11 mouse cellular contexts compared by ENCODE assay signal in genomic region chr12:73034901-73035895, GRCm38 (mm10). TPM values are rescaled to one million over a fixed set of nuclear protein-coding genes. Genes with fewer than 3 reads are reported as not detected.
DNase-seq lines count a peak whose midpoint lies in the region; ATAC-seq and TF ChIP-seq lines count a peak whose summit lies in the region.
"Had no signal": no experiment of that assay in that cellular context is flagged by ENCODE, and none has a peak within 500 bp of the region (broad histone marks: within the 10 kb centered on the region; RNA-seq: fewer than 3 reads in every experiment).

No protein-coding gene starts in this region.

- no peak for TF ChIP-seq CTCF in heart, postnatal 0 days (IDR thresholded peaks at IDR 0.05; ENCODE audit: low read depth)
- TF ChIP-seq CTCF in ES-Bruce4 (IDR thresholded peaks at IDR 0.05; ENCODE audit: low read depth, low read length), result no peak
- TF ChIP-seq CTCF in intestine, postnatal 0 days (IDR thresholded peaks at IDR 0.05; ENCODE audit: low read depth), result no peak

- no peaks in the 10 kb centered on the region for H3K4me1 ChIP-seq in heart, postnatal 0 days (ENCODE audit: control insufficient read depth, insufficient read depth)
- no peaks in the 10 kb centered on the region for H3K4me1 ChIP-seq in ES-Bruce4 (ENCODE audit: control insufficient read depth, insufficient read depth, low read length)
- peaks cover 45% of the 10 kb centered on the region; the same call in 1 of the 2 replicates for H3K4me1 ChIP-seq in embryonic facial prominence, embryonic 12.5 days
- H3K4me1 ChIP-seq in intestine, postnatal 0 days (replicated peaks; ENCODE audit: control insufficient read depth, insufficient read depth, low read length), result no peaks in the 10 kb centered on the region

- 17% methylated on average over 40 of the region's 43 CpGs for WGBS in heart, postnatal 0 days
- 1% methylated on average over 43 of the region's 43 CpGs for WGBS in embryonic facial prominence, embryonic 12.5 days
- 6% methylated on average over 38 of the region's 43 CpGs for WGBS in intestine, postnatal 0 days

- H3K27me3 ChIP-seq in heart, postnatal 0 days (ENCODE audit: control insufficient read depth, insufficient read depth, low read length), result peaks cover 83% of the 10 kb centered on the region
- H3K27me3 ChIP-seq in ES-Bruce4 (ENCODE audit: control insufficient read depth, insufficient read depth, low read length, poor library complexity, severe bottlenecking), result peaks cover 6% of the 10 kb centered on the region; the same call in 1 of the 2 replicates
- H3K27me3 ChIP-seq in embryonic facial prominence, embryonic 12.5 days, result peaks cover 6% of the 10 kb centered on the region; the same call in 1 of the 2 replicates
- H3K27me3 ChIP-seq in intestine, postnatal 0 days (replicated peaks; ENCODE audit: control insufficient read depth, insufficient read depth, low read length), result peaks cover 84% of the 10 kb centered on the region

- H3K36me3 ChIP-seq in heart, postnatal 0 days (replicated peaks; ENCODE audit: control insufficient read depth, insufficient read depth, low read length), result no peaks in the 10 kb centered on the region
- H3K36me3 ChIP-seq in ES-Bruce4 (ENCODE audit: control insufficient read depth, insufficient read depth, low read length, poor library complexity, severe bottlenecking), result no peaks in the 10 kb centered on the region
- H3K36me3 ChIP-seq in embryonic facial prominence, embryonic 12.5 days, result no peaks in the 10 kb centered on the region
- H3K36me3 ChIP-seq in intestine, postnatal 0 days (ENCODE audit: control insufficient read depth, insufficient read depth), result no peaks in the 10 kb centered on the region

- no peak overlapping the region; the same call in 1 of the 2 replicates for H3K4me2 ChIP-seq in heart, postnatal 0 days (ENCODE audit: low read depth, low read length)
- peak overlapping the region; percentile 44 for H3K4me2 ChIP-seq in embryonic facial prominence, embryonic 12.5 days (replicated peaks)
- no peak overlapping the region for H3K4me2 ChIP-seq in intestine, postnatal 0 days (replicated peaks; ENCODE audit: low read depth)

- TF ChIP-seq EP300 in heart, postnatal 0 days (IDR thresholded peaks at IDR 0.05; ENCODE audit: low read depth), result no peak
- TF ChIP-seq EP300 in ES-Bruce4 (IDR thresholded peaks at IDR 0.05; ENCODE audit: insufficient read depth, low read depth, low read length), result no peak

- H3K4me3 ChIP-seq in heart, postnatal 0 days (ENCODE audit: low read depth, low read length), result 0 out of 2 replicates have a peak overlapping the region, but pooled peaks have one; percentile 1
- peak overlapping the region; percentile 28; the same call in 1 of the 2 replicates for H3K4me3 ChIP-seq in ES-Bruce4 (ENCODE audit: low read depth, low read length)
- peak overlapping the region; percentile 10 for H3K4me3 ChIP-seq in embryonic facial prominence, embryonic 12.5 days
- H3K4me3 ChIP-seq in intestine, postnatal 0 days (ENCODE audit: low read depth, low read length), result peak overlapping the region; percentile 9; the same call in 1 of the 2 replicates

- no peak for ATAC-seq in heart, postnatal 0 days (ENCODE audit: insufficient read depth, low read depth)
- peak; percentile 80 for ATAC-seq in embryonic facial prominence, embryonic 12.5 days (ENCODE audit: insufficient number of reproducible peaks, insufficient read depth, low FRiP score, low TSS enrichment)
- no peak for ATAC-seq in intestine, postnatal 0 days

- H3K9ac ChIP-seq in heart, postnatal 0 days (replicated peaks; ENCODE audit: low read depth, low read length), result no peak overlapping the region
- H3K9ac ChIP-seq in ES-Bruce4 (ENCODE audit: low read depth, poor library complexity, severe bottlenecking), result peak overlapping the region; percentile 70
- H3K9ac ChIP-seq in embryonic facial prominence, embryonic 12.5 days, result 0 out of 2 replicates have a peak overlapping the region, but pooled peaks have one; percentile 21
- no peak overlapping the region for H3K9ac ChIP-seq in intestine, postnatal 0 days (ENCODE audit: low read depth, low read length)

- TF ChIP-seq POLR2A in ES-Bruce4 (IDR thresholded peaks at IDR 0.05; ENCODE audit: insufficient read depth, low read length), result no peak

- no peak overlapping the region for H3K27ac ChIP-seq in heart, postnatal 0 days (ENCODE audit: low read depth)
- H3K27ac ChIP-seq in ES-Bruce4 (ENCODE audit: insufficient read depth, low read length), result no peak overlapping the region
- peak overlapping the region; percentile 91 for H3K27ac ChIP-seq in embryonic facial prominence, embryonic 12.5 days
- H3K27ac ChIP-seq in intestine, postnatal 0 days (ENCODE audit: low read depth, low read length), result no peak overlapping the region

- DNase-seq in heart, postnatal 0 days (ENCODE audit: low spot score), result no peak
- no peak for DNase-seq in heart, adult 18-20 months
- DNase-seq in left cerebral cortex, adult 8-10 months (ENCODE audit: low spot score in 2 of 2), result no peak
- no peak for DNase-seq in cerebellum, adult 11 months
- DNase-seq in left cerebral cortex, postnatal 4 days, result no peak
- DNase-seq: cerebellum, postnatal 10 days; kidney, adult 18-20 months; spleen, adult 18-20 months had no signal

- intact Hi-C loops in left cerebral cortex, postnatal 4 days (cut with DNase I), result no loop called here

- no peaks in the 10 kb centered on the region for H3K9me3 ChIP-seq in heart, postnatal 0 days (replicated peaks; ENCODE audit: control insufficient read depth, low read length)
- H3K9me3 ChIP-seq in ES-Bruce4 (replicated peaks; ENCODE audit: control insufficient read depth, insufficient read depth, low read length, poor library complexity, severe bottlenecking), result no peaks in the 10 kb centered on the region
- no peaks in the 10 kb centered on the region for H3K9me3 ChIP-seq in embryonic facial prominence, embryonic 12.5 days
- H3K9me3 ChIP-seq in intestine, postnatal 0 days (ENCODE audit: control insufficient read depth), result no peaks in the 10 kb centered on the region

RNA-seq across cellular contexts. Expression of gene Six1, which starts 18.5 kb away (rescaled TPM):
- total RNA-seq in heart, postnatal 0 days (2014; rRNA removed; ENCODE audit: low replicate concordance), result 0.15 TPM in 1 of 2 replicates, not detected in the other
- 0.18 and 0.38 TPM in 2 replicates for polyA plus RNA-seq in heart, postnatal 0 days (2015; fragmentation: Nextera tagmentation; extraction: Ambion mirVana)
- 1 to 10 TPM; 1.6 to 2.0 TPM for total RNA-seq in heart, adult 18-20 months (2021)
- polyA plus RNA-seq in ES-Bruce4 (2011; ENCODE audit: insufficient read depth, insufficient read length, low read depth, missing spikeins), result 2.9 and 3.5 TPM in 2 replicates
- 73.0 and 75.3 TPM in 2 replicates for polyA plus RNA-seq in embryonic facial prominence, embryonic 12.5 days (2016; fragmentation: Nextera tagmentation; extraction: Ambion mirVana)
- not detected in 2 replicates for polyA plus RNA-seq in intestine, postnatal 0 days (2015; fragmentation: Nextera tagmentation; extraction: Ambion mirVana)
- total RNA-seq in left cerebral cortex, adult 8-10 months (2022), result under 1 TPM in 3 of 4 experiments, not detected in 1; 0.25 to 0.70 (median 0.65) TPM
- total RNA-seq in left cerebral cortex, postnatal 4 days (2021), result under 1 TPM; 0.66 to 0.87 TPM

Comparison
In these comparisons a context has a peak if more than half of its experiments do, and no peak if none do; other contexts are left out.
1. H3K9ac ChIP-seq: peak in ES-Bruce4 (single experiment) and embryonic facial prominence, embryonic 12.5 days (single experiment); none in heart, postnatal 0 days (single experiment) and intestine, postnatal 0 days (single experiment).
2. Peak in every context shown above with its lines, with median percentiles within 50 percentile points of each other: H3K4me3 ChIP-seq.